Mouse (Mus musculus) Muller cell, postnatal 12 days (primary cell): Measurements from ENCODE around the gene Cyb5rl.
"Not testable (repeated sequence)": the region's sequence is repeated elsewhere in the genome, so short reads cannot be mapped to it uniquely, and the experiment has no call there.

Source experiments
- DNase-seq: peaks from one replicate; pipeline ENCODE4 v3.0.0-alpha.2; 2015; ENCODE audit errors: inconsistent ontology term

Cyb5rl gene

GRCm38 (mm10) chr4:107109181-107109580 lies 42.4 kb downstream of the Cyb5rl start:
- not testable (repeated sequence) for DNase-seq

GRCm38 (mm10) chr4:107114278-107114677 lies 47.5 kb downstream of the Cyb5rl start:
- no peak for DNase-seq

- DNase-seq, result no peak
Observed at GRCm38 (mm10) chr4:107117741-107118385, 51.1 kb downstream of the Cyb5rl start.

- no peak for DNase-seq
Observed at GRCm38 (mm10) chr4:107119056-107119455, 52.3 kb downstream of the Cyb5rl start.

GRCm38 (mm10) chr4:107120676-107121075 lies 53.9 kb downstream of the Cyb5rl start:
- DNase-seq, result no peak

GRCm38 (mm10) chr4:107121165-107121943 lies 54.6 kb downstream of the Cyb5rl start:
- peak; percentile 32 for DNase-seq

GRCm38 (mm10) chr4:107124376-107124775 lies 57.6 kb downstream of the Cyb5rl start:
- no peak for DNase-seq

- DNase-seq, result no peak
Observed at GRCm38 (mm10) chr4:107125101-107125500, 58.3 kb downstream of the Cyb5rl start.

- DNase-seq, result no peak
Observed at GRCm38 (mm10) chr4:107126389-107126788, 59.6 kb downstream of the Cyb5rl start.

- DNase-seq, result no peak
Observed at GRCm38 (mm10) chr4:107126891-107127524, 60.2 kb downstream of the Cyb5rl start.

- DNase-seq, result no peak
Observed at GRCm38 (mm10) chr4:107127901-107128669, 61.3 kb downstream of the Cyb5rl start.

- DNase-seq, result no peak
Observed at GRCm38 (mm10) chr4:107129373-107129772, 62.6 kb downstream of the Cyb5rl start.

GRCm38 (mm10) chr4:107130534-107130933 lies 63.7 kb downstream of the Cyb5rl start:
- DNase-seq, result no peak

GRCm38 (mm10) chr4:107134891-107135290 lies 68.1 kb downstream of the Cyb5rl start:
- no peak for DNase-seq

- no peak for DNase-seq
Observed at GRCm38 (mm10) chr4:107135663-107136062, 68.9 kb downstream of the Cyb5rl start.

GRCm38 (mm10) chr4:107136531-107136930 lies 69.7 kb downstream of the Cyb5rl start:
- DNase-seq, result no peak
